Mouse (Mus musculus) heart, postnatal 0 days (tissue): Measurements from ENCODE around the gene Cnot1. TPM values are rescaled to one million over a fixed set of nuclear protein-coding genes. Genes with fewer than 3 reads are reported as not detected.
A peak's percentile ranks its signal among the peaks of the same experiment; 100 is the strongest.

Source experiments
- ATAC-seq: fragments of 200-750 bp; cut with Nextera tagmentation; 2 replicates; pipeline ENCODE4 v1.8.0; 2017; ENCODE audit warnings: low read depth, moderate number of reproducible peaks, moderate library complexity; ENCODE audit not compliant: insufficient read depth
- DNase-seq: peaks from one replicate; pipeline ENCODE4 v3.0.0-alpha.2; 2016; ENCODE audit warnings: low spot score
- H3K27ac ChIP-seq: fragments of 300-500 bp; sonication (generic); 2 replicates; pipeline ENCODE4 v1.5.1; 2014; ENCODE audit warnings: low read depth, mild to moderate bottlenecking
- H3K27me3 ChIP-seq: fragments of 300-500 bp; sonication (generic); 2 replicates; pipeline ENCODE4 v1.6.1; 2014; ENCODE audit warnings: low read length, mixed read lengths; ENCODE audit not compliant: control insufficient read depth, insufficient read depth
- H3K36me3 ChIP-seq: fragments of 300-500 bp; sonication (generic); replicated peaks from 2 replicates; pipeline ENCODE4 v1.6.1; 2014; ENCODE audit warnings: low read length, mixed read lengths; ENCODE audit not compliant: control insufficient read depth, insufficient read depth
- H3K4me1 ChIP-seq: fragments of 300-500 bp; sonication (generic); 2 replicates; pipeline ENCODE4 v1.6.1; 2014; ENCODE audit warnings: antibody characterized with exemption; ENCODE audit not compliant: control insufficient read depth, insufficient read depth
- H3K4me2 ChIP-seq: fragments of 300-500 bp; sonication (generic); 2 replicates; pipeline ENCODE4 v1.6.1; 2014; ENCODE audit warnings: low read depth, mild to moderate bottlenecking, low read length, moderate library complexity
- H3K4me3 ChIP-seq: fragments of 300-500 bp; sonication (generic); 2 replicates; pipeline ENCODE4 v1.5.1; 2014; ENCODE audit warnings: low read depth, low read length
- H3K9ac ChIP-seq: fragments of 300-500 bp; sonication (generic); replicated peaks from 2 replicates; pipeline ENCODE4 v1.6.1; 2014; ENCODE audit warnings: low read depth, low read length, mixed read lengths
- H3K9me3 ChIP-seq: fragments of 300-500 bp; sonication (generic); replicated peaks from 2 replicates; pipeline ENCODE4 v1.6.1; 2016; ENCODE audit warnings: low read length; ENCODE audit not compliant: control insufficient read depth
- CTCF ChIP-seq: IDR thresholded peaks from 2 replicates; pipeline ENCODE4 v1.5.1; 2016; ENCODE audit warnings: antibody characterized with exemption, control low read depth, low read depth
- EP300 ChIP-seq: IDR thresholded peaks from 2 replicates; pipeline ENCODE4 v1.6.1; 2016; ENCODE audit warnings: antibody characterized with exemption, low read depth
- WGBS: fragments of 180-500 bp; shearing (Covaris S2); extraction: QIAGEN DNeasy Blood & Tissue Kit; methylation state at CpG from one replicate; pipeline ENCODE4 v1.1.7; 2014; 5-methylcytosine and 5-hydroxymethylcytosine counted together
- polyA plus RNA-seq: library from polyadenylated mRNA; unstranded; fragments of >200 nt; fragmentation: Nextera tagmentation; extraction: Ambion mirVana; gene quantifications from 2 replicates; pipeline ENCODE4 v1.2.1, GENCODE M21; 2015
- total RNA-seq: library from RNA; depleted of rRNA; stranded (reverse); fragments of >200 nt; gene quantifications from 2 replicates; pipeline ENCODE4 v1.2.3, GENCODE M21; 2014; ENCODE audit warnings: low replicate concordance

Gene Cnot1
- total and polyA plus RNA-seq, 2 experiments from 2014 or later: 22.7 to 290 TPM

GRCm38 (mm10) chr8:95711029-95711428, 96.2 kb downstream of the Cnot1 start:
- no peak overlapping the region for H3K4me3 ChIP-seq
- no peaks in the 10 kb centered on the region for H3K27me3 ChIP-seq
- no peak overlapping the region for H3K9ac ChIP-seq
- DNase-seq (no peak), ATAC-seq (no peak)
- H3K9me3 ChIP-seq: no peaks in the 10 kb centered on the region
- 56% methylated on average over 3 of the region's 3 CpGs for WGBS
- no peak overlapping the region for H3K27ac ChIP-seq
- no peak for TF ChIP-seq CTCF
- no peak for TF ChIP-seq EP300
- H3K4me1 ChIP-seq: peaks cover 11% of the 10 kb centered on the region; the same call in 1 of the 2 replicates
- no peak overlapping the region for H3K4me2 ChIP-seq
- H3K36me3 ChIP-seq: peaks cover 68% of the 10 kb centered on the region

GRCm38 (mm10) chr8:95709579-95709978, 97.7 kb downstream of the Cnot1 start:
- no peak overlapping the region for H3K4me3 ChIP-seq
- peaks cover 9% of the 10 kb centered on the region; the same call in 1 of the 2 replicates for H3K4me1 ChIP-seq
- no peak overlapping the region for H3K9ac ChIP-seq
- H3K27ac ChIP-seq: no peak overlapping the region; the same call in 1 of the 2 replicates
- WGBS: 76% methylated on average over 7 of the region's 7 CpGs
- TF ChIP-seq EP300 (no peak), CTCF (no peak)
- no peak for ATAC-seq
- no peaks in the 10 kb centered on the region for H3K9me3 ChIP-seq
- peaks cover 73% of the 10 kb centered on the region for H3K36me3 ChIP-seq
- no peak overlapping the region for H3K4me2 ChIP-seq
- no peak for DNase-seq
- no peaks in the 10 kb centered on the region for H3K27me3 ChIP-seq

- Histone ChIP-seq H3K9ac (peak overlapping the region; percentile 90), H3K27ac (peak overlapping the region; percentile 94), H3K9me3 (no peaks in the 10 kb centered on the region), H3K4me3 (peak overlapping the region; percentile 86), H3K36me3 (peaks cover 39% of the 10 kb centered on the region), H3K4me1 (peaks cover 9% of the 10 kb centered on the region; the same call in 1 of the 2 replicates), H3K27me3 (no peaks in the 10 kb centered on the region), H3K4me2 (peak overlapping the region; percentile 92)
- no peak for TF ChIP-seq CTCF
- no peak for TF ChIP-seq EP300
- 55% methylated on average over 3 of the region's 3 CpGs for WGBS
- DNase-seq (no peak), ATAC-seq (no peak)
Observed at GRCm38 (mm10) chr8:95704538-95704937, 102.7 kb downstream of the Cnot1 start.

- ATAC-seq (peak; percentile 67), DNase-seq (peak; percentile 75)
- no peaks in the 10 kb centered on the region for H3K27me3 ChIP-seq
- peaks cover 30% of the 10 kb centered on the region for H3K36me3 ChIP-seq
- peaks cover 9% of the 10 kb centered on the region; the same call in 1 of the 2 replicates for H3K4me1 ChIP-seq
- H3K9me3 ChIP-seq: no peaks in the 10 kb centered on the region
- peak overlapping the region; percentile 94 for H3K27ac ChIP-seq
- H3K9ac ChIP-seq: peak overlapping the region; percentile 90
- H3K4me3 ChIP-seq: peak overlapping the region; percentile 86
- peak overlapping the region; percentile 92 for H3K4me2 ChIP-seq
- no peak for TF ChIP-seq EP300
- no peak for TF ChIP-seq CTCF
- WGBS: 2% methylated on average over 15 of the region's 15 CpGs
Observed at GRCm38 (mm10) chr8:95703461-95704260, 103.6 kb downstream of the Cnot1 start.

GRCm38 (mm10) chr8:95702480-95703446, 104.5 kb downstream of the Cnot1 start:
- TF ChIP-seq EP300 (no peak), CTCF (0 out of 2 replicates have a peak, but pooled peaks have one; percentile 6)
- Histone ChIP-seq H3K9me3 (no peaks in the 10 kb centered on the region), H3K27ac (peak overlapping the region; percentile 94), H3K4me3 (peak overlapping the region; percentile 86), H3K27me3 (no peaks in the 10 kb centered on the region), H3K4me1 (peaks cover 9% of the 10 kb centered on the region; the same call in 1 of the 2 replicates), H3K4me2 (peak overlapping the region; percentile 92), H3K9ac (peak overlapping the region; percentile 90), H3K36me3 (peaks cover 22% of the 10 kb centered on the region)
- ATAC-seq (peak; percentile 90), DNase-seq (peak; percentile 95)
- WGBS: 3% methylated on average over 33 of the region's 34 CpGs
